Mouse (Mus musculus): ENCODE results near the gene Ank2.

DNA sequence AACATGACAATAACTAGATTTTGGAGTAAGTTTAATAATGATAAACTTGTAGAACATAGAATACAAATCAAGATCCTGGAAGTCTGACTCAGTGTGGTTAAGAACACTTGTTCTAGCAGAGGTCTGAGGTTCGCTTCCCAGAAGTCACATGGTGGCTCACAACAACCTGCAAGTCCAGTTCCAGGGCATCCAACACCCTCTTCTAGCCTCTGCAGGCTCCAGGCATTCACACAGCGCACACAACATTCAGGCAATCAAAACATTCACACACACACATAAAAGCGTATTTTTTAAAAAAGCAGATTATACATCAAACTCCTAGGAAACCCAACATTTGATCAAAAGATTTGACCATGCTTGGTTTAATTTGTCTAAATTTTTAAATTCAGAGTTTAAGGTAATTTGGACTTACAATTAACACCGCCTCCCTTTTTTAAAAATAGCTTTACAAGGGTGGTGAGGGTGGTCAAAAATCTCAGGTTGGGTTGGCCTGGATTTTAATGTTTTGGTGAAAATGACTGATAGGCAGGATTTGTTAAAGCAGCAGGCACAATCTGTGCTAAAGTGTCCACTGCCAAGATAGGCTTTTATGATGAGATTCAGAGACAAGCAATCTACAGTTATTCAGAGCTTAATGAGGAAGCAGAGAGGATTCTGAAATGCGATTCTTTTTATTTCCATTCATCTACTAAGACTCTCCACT, 310.9 kb downstream of the Ank2 start:
- TF ChIP-seq CTCF (IDR thresholded peaks at IDR 0.05): no peak
- no peak for TF ChIP-seq POLR2A (IDR thresholded peaks at IDR 0.05; ENCODE audit: insufficient read depth, low read depth, low read length)

Data from heart, adult 2 months (tissue).